ENCODE assay signal across 8 mouse cellular contexts in the genomic region with DNA sequence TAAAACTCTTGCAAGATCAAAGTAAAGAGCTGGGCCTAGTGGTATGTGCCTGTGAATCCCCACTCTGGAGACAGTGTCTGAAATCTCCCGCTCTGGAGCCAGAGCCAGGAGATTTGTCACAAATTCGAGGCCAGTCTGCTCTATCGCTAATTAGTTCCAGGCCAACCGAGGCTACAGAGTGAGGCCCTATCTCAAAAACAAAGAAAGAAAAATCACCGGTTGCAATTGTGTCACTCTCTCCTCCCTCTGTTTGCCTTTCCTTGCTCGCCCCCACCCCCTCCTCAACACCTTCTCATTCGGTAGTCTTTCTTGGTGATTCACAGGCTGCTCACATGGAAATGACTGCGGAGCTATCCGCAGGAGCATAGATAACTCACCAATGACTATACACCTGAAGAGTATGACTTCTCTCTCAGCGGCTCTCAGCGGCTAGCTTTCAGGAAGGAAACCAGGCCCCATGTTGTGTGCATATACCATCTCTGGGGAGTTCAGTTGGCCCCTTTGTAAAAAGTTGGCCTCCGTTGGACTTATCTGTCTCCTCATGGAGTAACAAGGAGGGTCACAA. TPM values are rescaled to one million over a fixed set of nuclear protein-coding genes. Genes with fewer than 3 reads are reported as not detected.
DNase-seq lines count a peak whose midpoint lies in the region; ATAC-seq and TF ChIP-seq lines count a peak whose summit lies in the region.

No protein-coding gene starts in this region.

- H3K36me3 ChIP-seq in kidney, embryonic 16.5 days (ENCODE audit: insufficient read depth, low read length), result no peaks in the 10 kb centered on the region
- H3K36me3 ChIP-seq in G1E (replicated peaks), result peaks cover 30% of the 10 kb centered on the region
- H3K36me3 ChIP-seq in embryonic facial prominence, embryonic 14.5 days (ENCODE audit: control insufficient read depth, insufficient read depth, low read length), result no peaks in the 10 kb centered on the region
- H3K36me3 ChIP-seq in intestine, embryonic 15.5 days, result no peaks in the 10 kb centered on the region
- H3K36me3 ChIP-seq in midbrain, embryonic 14.5 days (ENCODE audit: control insufficient read depth, insufficient read depth, low read length), result no peaks in the 10 kb centered on the region

- peaks cover 19% of the 10 kb centered on the region for H3K4me1 ChIP-seq in kidney, embryonic 16.5 days (ENCODE audit: insufficient read depth, low read length)
- H3K4me1 ChIP-seq in G1E (ENCODE audit: insufficient read depth, low read depth, low read length), result peaks cover 50% of the 10 kb centered on the region
- H3K4me1 ChIP-seq in embryonic facial prominence, embryonic 14.5 days (ENCODE audit: control insufficient read depth, insufficient read depth, low read length), result peaks cover 13% of the 10 kb centered on the region
- H3K4me1 ChIP-seq in intestine, embryonic 15.5 days (replicated peaks), result peaks cover 27% of the 10 kb centered on the region
- H3K4me1 ChIP-seq in midbrain, embryonic 14.5 days (ENCODE audit: control insufficient read depth, insufficient read depth, low read length), result peaks cover 19% of the 10 kb centered on the region

- 24% methylated on average over 12 of the region's 12 CpGs for WGBS in kidney, embryonic 16.5 days
- WGBS in embryonic facial prominence, embryonic 14.5 days, result 13% methylated on average over 12 of the region's 12 CpGs
- WGBS in intestine, embryonic 15.5 days, result 15% methylated on average over 12 of the region's 12 CpGs
- WGBS in midbrain, embryonic 14.5 days, result 24% methylated on average over 12 of the region's 12 CpGs

- H3K27me3 ChIP-seq in kidney, embryonic 16.5 days (ENCODE audit: insufficient read depth, low read length), result no peaks in the 10 kb centered on the region
- H3K27me3 ChIP-seq in G1E (ENCODE audit: insufficient read depth, low read length), result no peaks in the 10 kb centered on the region
- H3K27me3 ChIP-seq in embryonic facial prominence, embryonic 14.5 days (replicated peaks; ENCODE audit: control insufficient read depth, insufficient read depth, low read length), result no peaks in the 10 kb centered on the region
- no peaks in the 10 kb centered on the region for H3K27me3 ChIP-seq in intestine, embryonic 15.5 days (replicated peaks)
- no peaks in the 10 kb centered on the region for H3K27me3 ChIP-seq in midbrain, embryonic 14.5 days (ENCODE audit: control insufficient read depth, insufficient read depth, low read length)

- H3K9me3 ChIP-seq in kidney, embryonic 16.5 days (ENCODE audit: low read length), result no peaks in the 10 kb centered on the region
- no peaks in the 10 kb centered on the region for H3K9me3 ChIP-seq in G1E (replicated peaks)
- H3K9me3 ChIP-seq in embryonic facial prominence, embryonic 14.5 days (ENCODE audit: control insufficient read depth, low read length), result no peaks in the 10 kb centered on the region
- H3K9me3 ChIP-seq in intestine, embryonic 15.5 days, result no peaks in the 10 kb centered on the region
- no peaks in the 10 kb centered on the region for H3K9me3 ChIP-seq in midbrain, embryonic 14.5 days (ENCODE audit: control insufficient read depth, low read length)

- ATAC-seq in kidney, embryonic 16.5 days (ENCODE audit: low FRiP score, low TSS enrichment), result no peak
- ATAC-seq in G1E (ENCODE audit: extremely low read depth, insufficient number of reproducible peaks, low FRiP score, poor library complexity, severe bottlenecking), result no peak
- ATAC-seq in embryonic facial prominence, embryonic 14.5 days (ENCODE audit: low read depth), result peak; percentile 13; the same call in 1 of the 2 replicates
- ATAC-seq in intestine, embryonic 15.5 days, result peak; percentile 19
- peak; percentile 9; the same call in 1 of the 2 replicates for ATAC-seq in midbrain, embryonic 14.5 days (ENCODE audit: low FRiP score, low TSS enrichment)

- peak overlapping the region; percentile 76 for H3K4me2 ChIP-seq in kidney, embryonic 16.5 days (replicated peaks; ENCODE audit: low read depth, low read length)
- peak overlapping the region; percentile 69 for H3K4me2 ChIP-seq in embryonic facial prominence, embryonic 14.5 days (ENCODE audit: low read depth, low read length)
- H3K4me2 ChIP-seq in intestine, embryonic 15.5 days (replicated peaks), result peak overlapping the region; percentile 76
- peak overlapping the region; percentile 73 for H3K4me2 ChIP-seq in midbrain, embryonic 14.5 days (ENCODE audit: low read length)

- peak overlapping the region; percentile 83 for H3K27ac ChIP-seq in kidney, embryonic 16.5 days (ENCODE audit: low read length)
- peak overlapping the region; percentile 69 for H3K27ac ChIP-seq in embryonic facial prominence, embryonic 14.5 days (replicated peaks; ENCODE audit: low read depth, low read length)
- peak overlapping the region; percentile 86 for H3K27ac ChIP-seq in intestine, embryonic 15.5 days
- H3K27ac ChIP-seq in midbrain, embryonic 14.5 days (replicated peaks; ENCODE audit: low read depth, low read length), result peak overlapping the region; percentile 81

- H3K9ac ChIP-seq in kidney, embryonic 16.5 days (replicated peaks; ENCODE audit: low read length), result peak overlapping the region; percentile 90
- peak overlapping the region; percentile 87 for H3K9ac ChIP-seq in embryonic facial prominence, embryonic 14.5 days (ENCODE audit: low read depth, low read length)
- H3K9ac ChIP-seq in intestine, embryonic 15.5 days, result peak overlapping the region; percentile 87
- H3K9ac ChIP-seq in midbrain, embryonic 14.5 days (replicated peaks; ENCODE audit: low read length), result peak overlapping the region; percentile 68

- no peak for TF ChIP-seq CTCF in G1E (IDR thresholded peaks at IDR 0.05; ENCODE audit: low read depth, low read length)

- no peak for DNase-seq in kidney, postnatal 14 days
- DNase-seq in G1E (ENCODE audit: low spot score), result no peak
- peak; percentile 43 for DNase-seq in embryonic facial prominence, embryonic 14.5 days (ENCODE audit: low spot score)
- DNase-seq in midbrain, embryonic 14.5 days, result no peak
- no peak for DNase-seq in c-Kit-positive CD71-positive TER-119-positive erythroid progenitor cells, embryonic 14.5 days (ENCODE audit: low spot score)
- DNase-seq in adrenal gland, postnatal 4 days (ENCODE audit: low spot score in 2 of 2), result no peak

- peak overlapping the region; percentile 78 for H3K4me3 ChIP-seq in kidney, embryonic 16.5 days (ENCODE audit: low read length)
- H3K4me3 ChIP-seq in G1E (ENCODE audit: low read depth, low read length), result peak overlapping the region; percentile 80; the same call in 1 of the 2 replicates
- peak overlapping the region; percentile 67 for H3K4me3 ChIP-seq in embryonic facial prominence, embryonic 14.5 days (ENCODE audit: low read depth, low read length)
- peak overlapping the region; percentile 67 for H3K4me3 ChIP-seq in intestine, embryonic 15.5 days (replicated peaks)
- H3K4me3 ChIP-seq in midbrain, embryonic 14.5 days (replicated peaks; ENCODE audit: low read depth, low read length), result peak overlapping the region; percentile 58

RNA-seq across cellular contexts. Expression of a gene that starts 0.6 kb away (rescaled TPM):
- polyA plus RNA-seq in kidney, embryonic 16.5 days (2015; fragmentation: Nextera tagmentation; extraction: Ambion mirVana), result 79.2 and 82.7 TPM in 2 replicates
- total RNA-seq in G1E (2014; fragmentation: Nextera tagmentation) (73.3 and 86.1 TPM in 2 replicates), G1E (2017) (13.5 and 13.7 TPM in 2 replicates)
- 11.7 and 31.8 TPM in 2 replicates for polyA plus RNA-seq in G1E (2012)
- 63.4 and 70.1 TPM in 2 replicates for polyA plus RNA-seq in embryonic facial prominence, embryonic 14.5 days (2014; fragmentation: Nextera tagmentation; extraction: Ambion mirVana)
- 110 and 114 TPM in 2 replicates for polyA plus RNA-seq in intestine, embryonic 15.5 days (2015; fragmentation: Nextera tagmentation; extraction: Ambion mirVana)
- polyA plus RNA-seq in midbrain, embryonic 14.5 days (2014; fragmentation: Nextera tagmentation; extraction: Ambion mirVana), result 35.9 and 41.8 TPM in 2 replicates
- 10 to 100 TPM; 75.1 to 88.2 TPM for total RNA-seq in adrenal gland, postnatal 4 days (2021)

RNA-seq across cellular contexts. Expression of a gene that starts 56.8 kb away (rescaled TPM):
- polyA plus RNA-seq in kidney, embryonic 16.5 days (2015; fragmentation: Nextera tagmentation; extraction: Ambion mirVana), result 1.9 and 2.1 TPM in 2 replicates
- total RNA-seq in G1E (2014; fragmentation: Nextera tagmentation) (not detected in 2 replicates), G1E (2017) (0.06 and 0.11 TPM in 2 replicates)
- polyA plus RNA-seq in G1E (2012), result not detected in 2 replicates
- 2.9 and 3.1 TPM in 2 replicates for polyA plus RNA-seq in embryonic facial prominence, embryonic 14.5 days (2014; fragmentation: Nextera tagmentation; extraction: Ambion mirVana)
- 2.3 and 2.7 TPM in 2 replicates for polyA plus RNA-seq in intestine, embryonic 15.5 days (2015; fragmentation: Nextera tagmentation; extraction: Ambion mirVana)
- 0.11 and 0.22 TPM in 2 replicates for polyA plus RNA-seq in midbrain, embryonic 14.5 days (2014; fragmentation: Nextera tagmentation; extraction: Ambion mirVana)
- 10 to 100 TPM; 65.4 to 96.0 TPM for total RNA-seq in adrenal gland, postnatal 4 days (2021)

RNA-seq across cellular contexts. Expression of a gene that starts 58.5 kb away (rescaled TPM):
- 55.2 and 64.6 TPM in 2 replicates for polyA plus RNA-seq in kidney, embryonic 16.5 days (2015; fragmentation: Nextera tagmentation; extraction: Ambion mirVana)
- 65.6 and 66.5 TPM in 2 replicates for total RNA-seq in G1E (2014; fragmentation: Nextera tagmentation)
- total RNA-seq in G1E (2017), result 53.9 and 63.4 TPM in 2 replicates
- polyA plus RNA-seq in G1E (2012), result 1.8 TPM in 2 replicates
- polyA plus RNA-seq in embryonic facial prominence, embryonic 14.5 days (2014; fragmentation: Nextera tagmentation; extraction: Ambion mirVana), result 45.4 and 48.8 TPM in 2 replicates
- 44.6 and 45.4 TPM in 2 replicates for polyA plus RNA-seq in intestine, embryonic 15.5 days (2015; fragmentation: Nextera tagmentation; extraction: Ambion mirVana)
- 31.2 and 42.9 TPM in 2 replicates for polyA plus RNA-seq in midbrain, embryonic 14.5 days (2014; fragmentation: Nextera tagmentation; extraction: Ambion mirVana)
- total RNA-seq in adrenal gland, postnatal 4 days (2021), result 10 to 100 TPM; 51.8 to 52.8 TPM

Comparison
In these comparisons a context has a peak if more than half of its experiments do, and no peak if none do; other contexts are left out.
1. ATAC-seq: peak in embryonic facial prominence, embryonic 14.5 days (single experiment), intestine, embryonic 15.5 days (single experiment) and midbrain, embryonic 14.5 days (single experiment); none in kidney, embryonic 16.5 days (single experiment) and G1E (single experiment).
2. RNA of a gene that starts 58.5 kb away (polyA plus RNA-seq): 55.2 to 64.6 TPM in kidney, embryonic 16.5 days, 45.4 to 48.8 TPM in embryonic facial prominence, embryonic 14.5 days, 44.6 to 45.4 TPM in intestine, embryonic 15.5 days and 31.2 to 42.9 TPM in midbrain, embryonic 14.5 days; 1.8 TPM in G1E; every median in the first group is over 10 times any median in the second.
3. Peak in every context shown above with its lines, with median percentiles within 50 percentile points of each other: H3K27ac ChIP-seq, H3K4me2 ChIP-seq, H3K4me3 ChIP-seq and H3K9ac ChIP-seq.